Mouse (Mus musculus): Measurements from ENCODE around the gene Itgb7.

Itgb7 gene

GRCm38 (mm10) chr15:102231748-102232147 is at the start of gene Itgb7:
Gene Itgb7 (minus strand): TSS chr15:102231944.
- DNase-seq (ENCODE audit: low spot score), result peak; percentile 67

- no peak for DNase-seq (ENCODE audit: low spot score)
These were observed 48.9 kb upstream of the Itgb7 start for GRCm38 (mm10) chr15:102280623-102281022.

- DNase-seq (ENCODE audit: low spot score), result no peak
These were observed 48.2 kb upstream of the Itgb7 start for GRCm38 (mm10) chr15:102279783-102280520.

DNA sequence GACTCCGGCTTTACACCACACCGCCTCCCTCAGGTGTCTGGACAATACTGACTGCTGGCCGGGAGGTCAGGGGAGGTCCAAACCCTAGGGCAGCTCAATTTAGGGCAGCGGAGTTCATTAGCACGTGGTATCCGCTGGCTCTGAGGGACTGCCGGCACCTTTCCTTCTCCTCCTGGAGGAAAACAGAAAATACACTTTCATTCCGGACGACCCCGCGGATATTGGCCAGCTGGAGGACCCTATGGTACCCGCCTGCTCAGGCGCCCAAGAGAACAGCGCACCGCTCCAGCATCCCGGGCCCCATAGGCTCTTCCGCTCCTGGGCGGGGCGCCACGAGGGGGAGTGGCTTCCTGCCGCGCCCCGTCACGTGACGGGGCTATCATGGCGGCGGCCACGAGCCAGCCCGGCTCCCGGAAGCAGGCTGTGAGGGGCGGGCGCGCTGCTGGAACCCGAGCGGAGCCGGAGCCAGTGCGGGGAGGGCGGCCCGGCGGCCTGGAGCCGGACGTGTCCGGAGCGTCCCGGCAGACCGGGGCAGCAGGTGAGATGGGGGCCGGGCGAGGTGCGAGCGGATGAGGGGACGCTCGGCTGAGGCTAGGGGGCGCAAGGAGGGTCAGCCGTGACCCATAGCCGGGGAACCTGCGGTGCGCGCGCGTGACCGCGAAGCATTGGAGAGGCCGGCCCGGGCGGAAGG is 47.5 kb upstream of the Itgb7 start, which contains the start of gene Mfsd5:
Gene Mfsd5, plus strand, starts transcription at position 363 of the 691 bp plus-strand sequence.
- DNase-seq (ENCODE audit: low spot score), result peak; percentile 84

GRCm38 (mm10) chr15:102278726-102279091 is 47.0 kb upstream of the Itgb7 start:
- DNase-seq (ENCODE audit: low spot score), result no peak

DNA sequence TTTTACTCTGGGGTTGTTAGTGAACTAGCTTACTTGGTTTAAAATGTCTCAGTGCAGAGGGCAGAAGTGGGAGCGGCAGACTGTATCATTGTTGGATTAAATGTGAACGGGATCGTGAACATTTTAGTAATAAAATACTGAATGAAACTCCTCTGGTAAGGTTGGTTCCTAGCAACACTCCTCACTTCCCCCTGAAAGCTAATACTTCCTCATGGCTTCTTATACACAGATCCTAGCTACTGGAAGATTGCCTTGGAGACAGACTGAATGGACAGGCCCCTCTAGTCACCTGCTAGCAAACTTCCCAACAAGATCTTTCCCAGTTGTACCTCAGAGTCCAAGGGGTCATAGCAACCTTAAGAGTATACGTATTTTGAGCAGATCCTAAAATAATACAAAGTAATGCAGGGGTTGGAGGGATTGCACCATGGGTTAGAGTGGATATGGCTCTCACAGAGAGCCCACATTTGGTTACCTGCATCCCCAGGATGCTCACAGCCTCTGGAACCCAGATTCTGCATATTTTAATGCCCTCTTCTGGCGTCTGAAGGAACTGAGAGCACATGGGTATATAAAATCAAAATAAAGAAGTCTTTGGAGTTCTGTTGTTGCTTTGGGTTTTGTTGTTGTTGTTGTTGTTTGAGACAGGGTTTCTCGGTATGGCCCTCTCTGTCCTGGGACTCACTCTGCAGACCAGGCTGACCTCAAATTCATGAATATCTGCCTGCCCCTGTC is 42.4 kb upstream of the Itgb7 start:
- no peak for DNase-seq (ENCODE audit: low spot score)

GRCm38 (mm10) chr15:102271441-102271840 is 39.7 kb upstream of the Itgb7 start:
- no peak for DNase-seq (ENCODE audit: low spot score)

DNA sequence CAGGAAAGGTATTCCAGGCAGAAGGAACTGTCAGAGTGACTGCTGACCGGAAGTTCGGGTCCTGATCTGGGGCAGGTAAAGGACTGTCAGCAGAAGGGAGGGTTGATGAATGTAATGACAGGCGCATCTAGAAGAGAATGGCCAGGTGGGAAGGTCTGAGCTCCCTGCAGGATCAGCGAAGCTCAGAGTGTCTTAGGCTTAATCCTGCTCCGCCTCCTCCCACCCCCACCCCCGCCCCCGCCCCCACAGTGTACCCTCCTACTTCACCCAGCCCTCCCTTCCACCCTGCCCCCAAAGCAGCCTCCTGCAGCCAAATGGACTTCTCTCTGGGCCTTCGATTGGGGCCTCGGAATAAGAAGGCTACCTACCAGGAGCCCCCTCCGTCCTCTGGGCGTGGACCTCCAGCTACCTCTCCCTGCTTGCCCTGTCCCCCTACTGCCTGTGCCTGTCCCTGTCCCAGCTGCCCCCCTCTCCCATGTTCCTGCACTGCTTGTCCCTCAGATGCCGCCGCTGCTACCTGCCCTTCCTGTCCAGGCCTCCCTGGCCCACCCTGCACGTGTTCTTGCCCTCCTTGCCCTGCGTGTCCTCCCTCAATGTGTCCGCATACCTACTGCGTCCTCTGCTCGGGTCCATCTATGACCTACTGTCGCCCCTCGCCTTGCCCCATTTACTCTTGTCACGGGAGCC is 38.7 kb upstream of the Itgb7 start, which contains the start of gene Gm9918:
Gene Gm9918, plus strand, starts transcription at position 290 of the 687 bp plus-strand sequence.
- no peak for DNase-seq (ENCODE audit: low spot score)

- no peak for DNase-seq (ENCODE audit: low spot score)
These were observed 33.8 kb upstream of the Itgb7 start for GRCm38 (mm10) chr15:102265548-102265947.

DNA sequence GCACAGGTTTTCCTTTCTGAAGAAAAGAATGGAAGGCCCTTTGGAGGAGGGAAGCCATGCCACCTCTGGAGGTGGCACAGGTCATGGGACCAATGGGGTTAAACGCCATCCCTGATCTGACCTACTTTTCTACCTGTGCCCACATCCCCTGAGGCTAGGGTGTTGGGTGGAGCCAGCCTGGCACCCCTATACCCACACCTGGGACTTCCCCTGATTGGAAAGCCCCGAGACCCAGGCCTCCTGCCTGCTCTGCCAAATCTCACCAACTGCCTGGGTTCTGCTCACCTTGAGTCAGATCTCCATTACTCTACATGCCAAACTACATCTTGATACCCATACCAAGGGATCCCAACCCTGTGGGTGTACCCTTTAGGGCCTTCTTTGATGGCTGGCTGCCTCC is 31.3 kb upstream of the Itgb7 start:
- no peak for DNase-seq (ENCODE audit: low spot score)

DNA sequence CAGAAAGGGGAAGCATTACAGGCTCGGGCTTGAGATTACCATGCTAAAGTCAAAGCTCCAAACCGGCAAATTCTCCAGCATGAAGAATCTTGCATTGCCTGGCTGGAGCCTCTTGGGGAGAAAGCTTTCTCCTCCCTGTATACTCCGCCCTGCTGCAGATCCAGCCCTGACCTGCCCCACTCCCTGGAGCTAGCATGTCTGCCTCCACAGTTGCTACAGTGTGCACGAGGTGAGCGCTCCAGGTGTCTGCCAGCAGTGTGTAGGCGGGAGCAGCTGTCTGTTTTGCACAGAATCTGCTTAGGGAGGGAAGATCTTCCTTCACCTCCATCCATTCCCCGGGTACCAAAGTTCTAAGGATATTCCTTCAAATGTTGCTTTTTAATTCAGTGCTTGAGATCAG is 30.8 kb upstream of the Itgb7 start:
- no peak for DNase-seq (ENCODE audit: low spot score)

- no peak for DNase-seq (ENCODE audit: low spot score)
These were observed 27.0 kb upstream of the Itgb7 start for GRCm38 (mm10) chr15:102258581-102259253.

- DNase-seq (ENCODE audit: low spot score), result peak; percentile 69
These were observed 26.3 kb upstream of the Itgb7 start for GRCm38 (mm10) chr15:102258076-102258470.

GRCm38 (mm10) chr15:102257202-102258075 is 25.7 kb upstream of the Itgb7 start, which contains the start of gene Rarg:
Gene Rarg (minus strand): TSS chr15:102257517.
- DNase-seq (ENCODE audit: low spot score), result peak; percentile 67

GRCm38 (mm10) chr15:102256431-102257201 is 24.9 kb upstream of the Itgb7 start:
- DNase-seq (ENCODE audit: low spot score), result no peak

- peak; percentile 75 for DNase-seq (ENCODE audit: low spot score)
These were observed 24.0 kb upstream of the Itgb7 start for GRCm38 (mm10) chr15:102255547-102256255.

DNA sequence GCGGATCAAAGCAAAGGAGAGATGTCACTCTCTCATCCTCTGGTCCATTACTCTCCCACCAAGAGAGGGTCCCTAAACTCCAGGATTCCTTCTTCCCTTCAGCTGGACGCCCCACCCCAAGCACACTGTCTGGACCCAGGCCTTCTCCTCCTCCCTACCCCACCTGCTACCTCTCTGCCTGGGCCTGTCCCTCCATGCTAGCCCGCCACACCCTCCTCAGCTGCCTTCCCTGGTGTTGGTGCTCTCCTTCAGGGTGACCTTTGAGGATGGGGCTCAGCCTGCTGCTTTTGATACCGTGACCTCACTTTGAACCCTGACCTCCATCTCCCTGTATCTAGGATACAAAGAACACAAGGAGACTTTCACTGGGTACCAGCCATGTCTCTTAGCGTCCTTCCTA is 18.8 kb upstream of the Itgb7 start:
- no peak for DNase-seq (ENCODE audit: low spot score)

DNA sequence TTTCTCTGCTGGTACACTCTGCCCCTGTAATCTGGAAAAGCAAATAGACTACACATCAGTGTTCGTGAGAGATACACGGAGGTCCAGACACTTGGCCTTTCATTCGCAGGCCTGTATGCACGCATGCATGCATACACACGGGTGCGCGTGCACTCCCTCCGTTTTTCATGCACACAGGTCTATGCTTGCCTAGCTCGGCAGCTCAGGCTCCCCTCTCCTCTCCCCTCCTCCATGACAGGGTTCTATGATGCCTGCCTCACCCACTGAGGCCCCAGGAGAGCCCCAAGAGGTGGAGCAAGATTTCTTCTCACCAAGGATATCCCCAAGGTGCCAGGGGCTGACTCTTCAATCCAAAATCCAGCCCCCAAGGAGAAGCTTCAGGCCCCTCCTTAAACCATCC is 18.2 kb upstream of the Itgb7 start:
- no peak for DNase-seq (ENCODE audit: low spot score)

GRCm38 (mm10) chr15:102249251-102249691 is 17.5 kb upstream of the Itgb7 start:
- DNase-seq (ENCODE audit: low spot score), result no peak

Data from lung, postnatal 25 days (tissue).